ENCODE assay signal across 8 mouse cellular contexts in genomic region chr10:52690992-52691731, GRCm38 (mm10). TPM values are rescaled to one million over a fixed set of nuclear protein-coding genes. Genes with fewer than 3 reads are reported as not detected.
A peak's percentile ranks its signal among the peaks of the same experiment; 100 is the strongest.
DNase-seq lines count a peak whose midpoint lies in the region; ATAC-seq and TF ChIP-seq lines count a peak whose summit lies in the region.

No protein-coding gene starts in this region.

- DNase-seq in kidney, adult 11 months: peak; percentile 8
- no peak for DNase-seq in kidney, adult 18-20 months
- peak; percentile 31 to 41 for DNase-seq in cerebellum, postnatal 4 days (ENCODE audit: low spot score in 2 of 2)
- DNase-seq in gastrocnemius, postnatal 4 days (ENCODE audit: low spot score in 2 of 2): peak; percentile 24 to 40
- DNase-seq in kidney, postnatal 10 days: peak; percentile 40
- peak; percentile 21 for DNase-seq in liver, postnatal 0 days
- DNase-seq in right cerebral cortex, postnatal 4 days: peak; percentile 54
- DNase-seq in thymus, adult 18-20 months: no peak

- peak; percentile 36; the same call in 1 of the 2 replicates for ATAC-seq in liver, postnatal 0 days

- H3K4me3 ChIP-seq in liver, postnatal 0 days (ENCODE audit: low read depth, low read length): peak overlapping the region; percentile 59

- WGBS in liver, postnatal 0 days (ENCODE audit: insufficient replicate concordance): 3% methylated on average over 45 of the region's 45 CpGs

- H3K27me3 ChIP-seq in liver, postnatal 0 days (ENCODE audit: insufficient read depth, low read length): peaks cover 19% of the 10 kb centered on the region

- H3K4me2 ChIP-seq in liver, postnatal 0 days (ENCODE audit: low read depth, low read length): peak overlapping the region; percentile 86

- no peak for TF ChIP-seq CTCF in liver, postnatal 0 days (IDR thresholded peaks at IDR 0.05; ENCODE audit: low read depth)

- no peak for TF ChIP-seq EP300 in liver, postnatal 0 days (IDR thresholded peaks at IDR 0.05; ENCODE audit: low read depth)

- no peak overlapping the region for H3K27ac ChIP-seq in liver, postnatal 0 days (ENCODE audit: low read depth)

- H3K4me1 ChIP-seq in liver, postnatal 0 days (ENCODE audit: insufficient read depth): no peaks in the 10 kb centered on the region

- H3K9me3 ChIP-seq in liver, postnatal 0 days (ENCODE audit: low read length): no peaks in the 10 kb centered on the region

- no peaks in the 10 kb centered on the region for H3K36me3 ChIP-seq in liver, postnatal 0 days (replicated peaks; ENCODE audit: insufficient read depth, low read length)

- H3K9ac ChIP-seq in liver, postnatal 0 days (replicated peaks): no peak overlapping the region

RNA-seq across cellular contexts. Expression of gene Slc35f1, which starts 0.8 kb away (rescaled TPM):
- total RNA-seq in gastrocnemius, postnatal 4 days (2021): 1 to 10 TPM; 3.9 to 4.8 TPM
- 0.02 and 0.05 TPM in 2 replicates for polyA plus RNA-seq in liver, postnatal 0 days (2015; fragmentation: Nextera tagmentation; extraction: Ambion mirVana)

Comparison
In these comparisons a context has a peak if more than half of its experiments do, and no peak if none do; other contexts are left out.
1. DNase-seq: peak in kidney, adult 11 months (single experiment), cerebellum, postnatal 4 days (2 of 2), gastrocnemius, postnatal 4 days (2 of 2), kidney, postnatal 10 days (single experiment), liver, postnatal 0 days (single experiment) and right cerebral cortex, postnatal 4 days (single experiment); none in kidney, adult 18-20 months (single experiment) and thymus, adult 18-20 months (0 of 2).